Mouse (Mus musculus) layer of hippocampus, adult 11-12 months (tissue): ENCODE data around the gene Phox2b.

ENCODE experiments used
- DNase-seq: peaks from one replicate; pipeline ENCODE4 v3.0.0; 2022; ENCODE audit warnings: low spot score

Gene Phox2b

GRCm38 (mm10) chr5:67098733-67099323 lies at the start of gene Phox2b:
Gene Phox2b, minus strand, starts transcription at chr5:67099301.
- no peak for DNase-seq

GRCm38 (mm10) chr5:67142622-67143021 lies 43.5 kb upstream of the Phox2b start:
- DNase-seq, result no peak

GRCm38 (mm10) chr5:67139052-67140015 lies 40.2 kb upstream of the Phox2b start:
- DNase-seq, result no peak

- DNase-seq, result no peak
Measured at GRCm38 (mm10) chr5:67138643-67139042, 39.5 kb upstream of the Phox2b start.

- no peak for DNase-seq
Measured at GRCm38 (mm10) chr5:67134698-67135097, 35.6 kb upstream of the Phox2b start.

- DNase-seq, result no peak
Measured at GRCm38 (mm10) chr5:67131671-67132070, 32.6 kb upstream of the Phox2b start.

- DNase-seq, result no peak
Measured at GRCm38 (mm10) chr5:67106261-67106660, 7.2 kb upstream of the Phox2b start.

GRCm38 (mm10) chr5:67103016-67103415 lies 3.9 kb upstream of the Phox2b start:
- no peak for DNase-seq

GRCm38 (mm10) chr5:67101793-67102600 lies 2.9 kb upstream of the Phox2b start:
- no peak for DNase-seq

- no peak for DNase-seq
Measured at GRCm38 (mm10) chr5:67101395-67101760, 2.3 kb upstream of the Phox2b start.

GRCm38 (mm10) chr5:67100564-67101394 lies 1.7 kb upstream of the Phox2b start:
- no peak for DNase-seq

GRCm38 (mm10) chr5:67099393-67100271 lies 531 bp upstream of the Phox2b start:
- DNase-seq, result no peak

GRCm38 (mm10) chr5:67098051-67098732 lies 909 bp downstream of the Phox2b start:
- no peak for DNase-seq

GRCm38 (mm10) chr5:67097106-67098050 lies 1.7 kb downstream of the Phox2b start:
- no peak for DNase-seq

- DNase-seq, result no peak
Measured at GRCm38 (mm10) chr5:67096378-67096771, 2.7 kb downstream of the Phox2b start.

- no peak for DNase-seq
Measured at GRCm38 (mm10) chr5:67095651-67096377, 3.3 kb downstream of the Phox2b start.

GRCm38 (mm10) chr5:67095153-67095552 lies 3.9 kb downstream of the Phox2b start:
- no peak for DNase-seq

- no peak for DNase-seq
Measured at GRCm38 (mm10) chr5:67093991-67094390, 5.1 kb downstream of the Phox2b start.
